Mouse (Mus musculus) hindbrain, embryonic 10.5 days (tissue): Measurements from ENCODE around the gene Iqch. TPM values are rescaled to one million over a fixed set of nuclear protein-coding genes. Genes with fewer than 3 reads are reported as not detected.

Experiments
- DNase-seq: peaks from one replicate; pipeline ENCODE4 v3.0.0-alpha.2; 2017; ENCODE audit warnings: low spot score
- H3K27ac ChIP-seq: fragments of 300-500 bp; sonication (generic); 2 replicates; pipeline ENCODE4 v1.5.1; 2016; ENCODE audit warnings: mild to moderate bottlenecking, moderate library complexity
- H3K27me3 ChIP-seq: fragments of 300-500 bp; sonication (generic); 2 replicates; pipeline ENCODE4 v1.6.1; 2016; ENCODE audit warnings: mild to moderate bottlenecking; ENCODE audit not compliant: poor library complexity, insufficient read depth, severe bottlenecking
- H3K36me3 ChIP-seq: fragments of 300-500 bp; sonication (generic); 2 replicates; pipeline ENCODE4 v1.6.1; 2016; ENCODE audit warnings: mild to moderate bottlenecking, moderate library complexity
- H3K4me1 ChIP-seq: fragments of 300-500 bp; sonication (generic); replicated peaks from 2 replicates; pipeline ENCODE4 v1.6.1; 2016; ENCODE audit warnings: mild to moderate bottlenecking
- H3K4me3 ChIP-seq: fragments of 300-500 bp; sonication (generic); 2 replicates; pipeline ENCODE4 v1.5.1; 2016; ENCODE audit warnings: mild to moderate bottlenecking, moderate library complexity
- H3K9me3 ChIP-seq: fragments of 300-500 bp; sonication (generic); 2 replicates; pipeline ENCODE4 v1.6.1; 2016; ENCODE audit warnings: mild to moderate bottlenecking, moderate library complexity
- WGBS: fragments of 180-500 bp; shearing (Covaris S2); methylation state at CpG from one replicate; pipeline ENCODE4 v1.1.7; 2016; 5-methylcytosine and 5-hydroxymethylcytosine counted together
- polyA plus RNA-seq: library from polyadenylated mRNA; unstranded; fragments of >200 nt; fragmentation: Nextera tagmentation; extraction: Ambion mirVana; gene quantifications from 2 replicates; pipeline ENCODE4 v1.2.1, GENCODE M21; 2016

Gene Iqch
- polyA plus RNA-seq, 1 experiment from 2014 or later = 0.13 TPM

- no peaks in the 10 kb centered on the region for H3K27me3 ChIP-seq
- H3K9me3 ChIP-seq = no peaks in the 10 kb centered on the region
- DNase-seq = no peak
- H3K4me1 ChIP-seq = peaks cover 23% of the 10 kb centered on the region
- H3K4me3 ChIP-seq = no peak overlapping the region
- 93% methylated on average over 1 of the region's 1 CpGs for WGBS
- no peaks in the 10 kb centered on the region for H3K36me3 ChIP-seq
- no peak overlapping the region for H3K27ac ChIP-seq
Observed at GRCm38 (mm10) chr9:63400176-63400575, 202.1 kb downstream of the Iqch start.

GRCm38 (mm10) chr9:63399463-63399815 lies 202.9 kb downstream of the Iqch start:
- WGBS = 4% methylated on average over 8 of the region's 8 CpGs
- Histone ChIP-seq H3K9me3 (no peaks in the 10 kb centered on the region), H3K36me3 (no peaks in the 10 kb centered on the region), H3K27ac (peak overlapping the region; percentile 91), H3K4me3 (peak overlapping the region; percentile 65), H3K27me3 (no peaks in the 10 kb centered on the region), H3K4me1 (peaks cover 23% of the 10 kb centered on the region)
- no peak for DNase-seq

- peaks cover 23% of the 10 kb centered on the region for H3K4me1 ChIP-seq
- no peaks in the 10 kb centered on the region for H3K36me3 ChIP-seq
- H3K27ac ChIP-seq = peak within 1 kb of the TSS; percentile 91
- peak; percentile 91 for DNase-seq
- H3K9me3 ChIP-seq = no peaks in the 10 kb centered on the region
- peak within 1 kb of the TSS; percentile 65 for H3K4me3 ChIP-seq
- under 1% methylated on average over 74 of the region's 74 CpGs for WGBS
- no peaks in the 10 kb centered on the region for H3K27me3 ChIP-seq
Observed at GRCm38 (mm10) chr9:63398611-63399462, 203.5 kb downstream of the Iqch start, which contains the start of gene 2300009A05Rik. Gene 2300009A05Rik (minus strand): TSS chr9:63399246.

- 92% methylated on average over 7 of the region's 7 CpGs for WGBS
- H3K4me1 ChIP-seq = peaks cover 23% of the 10 kb centered on the region
- H3K9me3 ChIP-seq = no peaks in the 10 kb centered on the region
- H3K27me3 ChIP-seq = no peaks in the 10 kb centered on the region
- no peaks in the 10 kb centered on the region for H3K36me3 ChIP-seq
- no peak overlapping the region for H3K27ac ChIP-seq
- DNase-seq = no peak
- no peak overlapping the region for H3K4me3 ChIP-seq
Observed at GRCm38 (mm10) chr9:63395612-63396011, 206.7 kb downstream of the Iqch start.

GRCm38 (mm10) chr9:63391307-63391706 lies 211.0 kb downstream of the Iqch start:
- H3K36me3 ChIP-seq = no peaks in the 10 kb centered on the region
- H3K9me3 ChIP-seq = no peaks in the 10 kb centered on the region
- no peaks in the 10 kb centered on the region for H3K27me3 ChIP-seq
- H3K4me3 ChIP-seq = no peak overlapping the region
- WGBS = 80% methylated on average over 2 of the region's 2 CpGs
- 0 out of 2 replicates have a peak, but pooled peaks cover 3% of the 10 kb centered on the region for H3K4me1 ChIP-seq
- no peak overlapping the region for H3K27ac ChIP-seq
- DNase-seq = no peak

- peaks cover 6% of the 10 kb centered on the region for H3K4me1 ChIP-seq
- no peaks in the 10 kb centered on the region for H3K36me3 ChIP-seq
- DNase-seq = no peak
- no peak overlapping the region for H3K27ac ChIP-seq
- H3K4me3 ChIP-seq = no peak overlapping the region
- WGBS = 90% methylated on average over 4 of the region's 4 CpGs
- H3K27me3 ChIP-seq = no peaks in the 10 kb centered on the region
- H3K9me3 ChIP-seq = no peaks in the 10 kb centered on the region
Observed at GRCm38 (mm10) chr9:63382761-63383160, 219.5 kb downstream of the Iqch start.

- DNase-seq = no peak
- peaks cover 26% of the 10 kb centered on the region for H3K4me1 ChIP-seq
- no peaks in the 10 kb centered on the region for H3K9me3 ChIP-seq
- WGBS = 86% methylated on average over 3 of the region's 3 CpGs
- 0 out of 2 replicates have a peak, but pooled peaks cover 2% of the 10 kb centered on the region for H3K36me3 ChIP-seq
- H3K4me3 ChIP-seq = no peak overlapping the region
- H3K27ac ChIP-seq = no peak overlapping the region
- no peaks in the 10 kb centered on the region for H3K27me3 ChIP-seq
Observed at GRCm38 (mm10) chr9:63380326-63380725, 222.0 kb downstream of the Iqch start.

GRCm38 (mm10) chr9:63378174-63378573 lies 224.1 kb downstream of the Iqch start:
- H3K4me1 ChIP-seq = peaks cover 32% of the 10 kb centered on the region
- H3K36me3 ChIP-seq = peaks cover 22% of the 10 kb centered on the region
- no peaks in the 10 kb centered on the region for H3K27me3 ChIP-seq
- peak overlapping the region; percentile 98 for H3K27ac ChIP-seq
- peak overlapping the region; percentile 91 for H3K4me3 ChIP-seq
- 22% methylated on average over 8 of the region's 8 CpGs for WGBS
- DNase-seq = no peak
- no peaks in the 10 kb centered on the region for H3K9me3 ChIP-seq

GRCm38 (mm10) chr9:63377270-63378142 lies 224.8 kb downstream of the Iqch start, which contains the start of gene Map2k5:
Gene Map2k5 (minus strand): TSS chr9:63377902.
- WGBS = under 1% methylated on average over 58 of the region's 58 CpGs
- Histone ChIP-seq H3K27ac (peak within 1 kb of the TSS; percentile 98), H3K27me3 (no peaks in the 10 kb centered on the region), H3K4me1 (peaks cover 32% of the 10 kb centered on the region), H3K4me3 (peak within 1 kb of the TSS; percentile 91), H3K9me3 (no peaks in the 10 kb centered on the region), H3K36me3 (peaks cover 23% of the 10 kb centered on the region)
- DNase-seq = peak; percentile 89

GRCm38 (mm10) chr9:63373315-63373714 lies 229.0 kb downstream of the Iqch start:
- Histone ChIP-seq H3K27ac (no peak overlapping the region), H3K27me3 (no peaks in the 10 kb centered on the region), H3K4me1 (peaks cover 28% of the 10 kb centered on the region), H3K36me3 (peaks cover 50% of the 10 kb centered on the region), H3K9me3 (no peaks in the 10 kb centered on the region), H3K4me3 (no peak overlapping the region)
- DNase-seq = no peak
- 90% methylated on average over 2 of the region's 2 CpGs for WGBS

- Histone ChIP-seq H3K4me1 (peaks cover 26% of the 10 kb centered on the region), H3K36me3 (peaks cover 50% of the 10 kb centered on the region)
- WGBS = 53% methylated on average over 8 of the region's 8 CpGs
Observed at GRCm38 (mm10) chr9:63372541-63372940, 229.8 kb downstream of the Iqch start.

More at GRCm38 (mm10) chr9:63372541-63372940, 229.8 kb downstream of the Iqch start:
- Histone ChIP-seq H3K4me3 (no peak overlapping the region), H3K9me3 (no peaks in the 10 kb centered on the region), H3K27ac (no peak overlapping the region), H3K27me3 (no peaks in the 10 kb centered on the region)
- no peak for DNase-seq
